Mouse (Mus musculus): ENCODE results near the gene Fads6. TPM values are rescaled to one million over a fixed set of nuclear protein-coding genes. Genes with fewer than 3 reads are reported as not detected.

The Fads6 gene
- polyA plus RNA-seq, 1 experiment from 2014 or later: 1.5 TPM

DNA sequence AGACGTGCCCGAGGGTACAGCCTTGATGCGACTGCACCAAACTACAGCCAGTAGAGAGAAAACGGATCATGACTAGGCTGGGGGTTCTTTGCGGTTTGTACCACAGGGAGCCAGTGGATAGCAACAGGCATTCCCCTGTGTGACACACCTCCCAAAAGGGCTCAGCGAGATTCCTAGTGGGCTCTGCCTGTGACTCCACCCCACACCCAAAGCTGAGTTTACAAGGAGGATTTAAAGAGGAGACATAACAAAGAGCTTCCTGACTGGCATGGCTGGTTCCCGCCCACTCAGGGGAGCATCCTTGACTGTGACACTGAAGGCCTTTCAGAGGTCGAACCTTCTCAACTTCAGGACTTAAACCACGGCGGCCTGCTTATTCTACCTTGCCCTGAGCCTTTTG is 6.0 kb downstream of the Fads6 start:
- Histone ChIP-seq H3K9me3 (ENCODE audit: control insufficient read depth, low read length) (no peaks in the 10 kb centered on the region), H3K4me2 (ENCODE audit: low read depth, low read length) (no peak overlapping the region), H3K27ac (ENCODE audit: low read length) (peak overlapping the region; percentile 19; the same call in 1 of the 2 replicates), H3K27me3 (replicated peaks; ENCODE audit: control insufficient read depth, insufficient read depth, low read length) (no peaks in the 10 kb centered on the region), H3K36me3 (ENCODE audit: control insufficient read depth, insufficient read depth, low read length) (no peaks in the 10 kb centered on the region), H3K4me3 (ENCODE audit: low read length) (no peak overlapping the region), H3K9ac (ENCODE audit: low read depth, low read length) (no peak overlapping the region), H3K4me1 (ENCODE audit: control insufficient read depth, insufficient read depth, low read length) (peaks cover 9% of the 10 kb centered on the region; the same call in 1 of the 2 replicates)
- no peak for ATAC-seq
- 76% methylated on average over 10 of the region's 10 CpGs for WGBS

DNA sequence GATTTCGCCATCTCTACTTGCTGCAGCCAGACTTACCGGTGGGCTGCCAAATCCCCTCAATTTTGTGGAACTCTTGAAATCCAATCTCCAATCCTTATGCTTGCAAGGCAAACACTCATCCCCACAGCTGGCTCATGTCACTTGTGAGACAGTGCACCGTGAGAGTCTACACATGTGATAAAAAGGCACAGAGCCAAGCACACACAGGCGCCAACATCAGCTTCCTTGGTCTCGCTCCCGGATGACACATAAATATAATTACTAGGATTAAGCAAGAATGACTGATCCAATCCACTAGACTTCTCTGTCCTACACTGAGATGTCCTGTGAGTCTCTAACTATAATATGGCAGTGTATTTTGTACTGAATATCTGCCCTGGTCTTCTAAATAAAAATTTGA is 6.5 kb downstream of the Fads6 start:
- H3K4me3 ChIP-seq (ENCODE audit: low read length): no peak overlapping the region
- peaks cover 9% of the 10 kb centered on the region; the same call in 1 of the 2 replicates for H3K4me1 ChIP-seq (ENCODE audit: control insufficient read depth, insufficient read depth, low read length)
- H3K36me3 ChIP-seq (ENCODE audit: control insufficient read depth, insufficient read depth, low read length): no peaks in the 10 kb centered on the region
- ATAC-seq: peak; percentile 26
- H3K9me3 ChIP-seq (ENCODE audit: control insufficient read depth, low read length): no peaks in the 10 kb centered on the region
- no peak overlapping the region for H3K4me2 ChIP-seq (ENCODE audit: low read depth, low read length)
- 51% methylated on average over 6 of the region's 6 CpGs for WGBS
- no peak overlapping the region for H3K9ac ChIP-seq (ENCODE audit: low read depth, low read length)
- peak overlapping the region; percentile 31 for H3K27ac ChIP-seq (ENCODE audit: low read length)
- H3K27me3 ChIP-seq (replicated peaks; ENCODE audit: control insufficient read depth, insufficient read depth, low read length): no peaks in the 10 kb centered on the region

DNA sequence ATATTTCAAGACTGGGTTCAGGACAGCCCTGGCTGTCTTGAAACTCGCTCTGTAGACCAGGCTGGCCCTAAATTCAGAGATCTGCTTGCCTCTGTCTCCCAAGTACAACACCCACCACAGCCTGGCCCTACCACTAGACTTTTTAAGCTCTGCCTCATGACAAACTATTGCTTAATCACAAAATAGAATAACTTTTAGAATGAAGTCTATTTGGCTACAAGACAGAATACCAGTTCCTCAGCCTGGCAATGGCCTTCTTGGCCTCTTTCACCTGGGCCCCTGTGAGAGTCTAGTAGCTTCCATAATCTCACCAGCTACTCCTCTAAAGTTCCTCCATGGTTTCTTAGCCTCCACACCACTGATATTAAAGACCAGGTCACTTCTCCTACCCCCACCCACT is 7.1 kb downstream of the Fads6 start:
- Histone ChIP-seq H3K4me3 (ENCODE audit: low read length) (no peak overlapping the region), H3K36me3 (ENCODE audit: control insufficient read depth, insufficient read depth, low read length) (no peaks in the 10 kb centered on the region), H3K4me1 (ENCODE audit: control insufficient read depth, insufficient read depth, low read length) (peaks cover 9% of the 10 kb centered on the region; the same call in 1 of the 2 replicates), H3K27ac (ENCODE audit: low read length) (peak overlapping the region; percentile 31; the same call in 1 of the 2 replicates), H3K9me3 (ENCODE audit: control insufficient read depth, low read length) (no peaks in the 10 kb centered on the region), H3K4me2 (ENCODE audit: low read depth, low read length) (no peak overlapping the region), H3K27me3 (replicated peaks; ENCODE audit: control insufficient read depth, insufficient read depth, low read length) (no peaks in the 10 kb centered on the region), H3K9ac (ENCODE audit: low read depth, low read length) (no peak overlapping the region)
- ATAC-seq: no peak
- 84% methylated on average over 1 of the region's 1 CpGs for WGBS

DNA sequence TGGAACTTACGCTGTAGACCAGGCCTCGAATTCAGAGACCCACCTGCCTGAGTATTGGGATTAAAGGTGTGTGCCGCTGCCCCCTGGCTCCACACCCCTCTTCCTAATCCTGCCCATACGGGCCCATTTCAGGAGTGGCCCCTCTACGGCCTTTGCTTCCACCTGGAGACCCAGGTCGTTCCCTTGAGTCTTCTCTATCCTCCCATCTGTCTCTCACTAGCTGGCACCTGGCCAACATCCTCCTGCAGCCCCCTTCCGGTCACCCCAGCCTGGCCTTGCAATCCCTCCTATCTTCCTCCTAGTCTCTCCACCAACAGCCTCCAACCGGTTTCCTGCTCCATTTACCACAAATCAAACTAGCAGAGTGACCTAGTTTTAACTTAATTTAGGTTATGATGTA is 7.6 kb downstream of the Fads6 start:
- 74% methylated on average over 8 of the region's 8 CpGs for WGBS
- no peak for ATAC-seq
- Histone ChIP-seq H3K4me3 (ENCODE audit: low read length) (no peak overlapping the region), H3K9me3 (ENCODE audit: control insufficient read depth, low read length) (no peaks in the 10 kb centered on the region), H3K36me3 (ENCODE audit: control insufficient read depth, insufficient read depth, low read length) (no peaks in the 10 kb centered on the region), H3K27me3 (replicated peaks; ENCODE audit: control insufficient read depth, insufficient read depth, low read length) (no peaks in the 10 kb centered on the region), H3K9ac (ENCODE audit: low read depth, low read length) (no peak overlapping the region), H3K4me2 (ENCODE audit: low read depth, low read length) (no peak overlapping the region), H3K4me1 (ENCODE audit: control insufficient read depth, insufficient read depth, low read length) (peaks cover 11% of the 10 kb centered on the region; the same call in 1 of the 2 replicates), H3K27ac (ENCODE audit: low read length) (no peak overlapping the region)

DNA sequence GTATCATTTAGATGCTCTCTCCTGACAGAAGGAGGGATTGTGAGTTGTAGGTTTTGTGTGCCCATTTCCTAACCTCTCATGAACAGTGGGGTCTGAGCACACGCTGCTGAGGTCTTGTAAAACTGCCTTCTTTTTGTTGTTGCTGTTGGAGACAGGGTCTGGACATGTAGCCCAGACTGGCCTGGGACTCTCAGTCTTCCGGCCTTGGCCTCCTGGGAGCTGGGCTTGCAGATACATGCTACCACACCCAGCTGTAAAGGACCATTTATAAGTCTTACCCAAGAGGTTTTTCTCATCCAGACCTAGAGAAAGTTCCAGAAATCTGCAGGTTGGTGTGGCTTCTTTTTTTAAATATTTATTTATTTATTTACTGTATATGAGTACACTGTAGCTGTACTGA is 9.2 kb downstream of the Fads6 start:
- no peak for ATAC-seq
- Histone ChIP-seq H3K4me1 (ENCODE audit: control insufficient read depth, insufficient read depth, low read length) (peaks cover 11% of the 10 kb centered on the region; the same call in 1 of the 2 replicates), H3K9ac (ENCODE audit: low read depth, low read length) (no peak overlapping the region), H3K9me3 (ENCODE audit: control insufficient read depth, low read length) (no peaks in the 10 kb centered on the region), H3K4me2 (ENCODE audit: low read depth, low read length) (no peak overlapping the region), H3K4me3 (ENCODE audit: low read length) (no peak overlapping the region), H3K36me3 (ENCODE audit: control insufficient read depth, insufficient read depth, low read length) (no peaks in the 10 kb centered on the region), H3K27ac (ENCODE audit: low read length) (no peak overlapping the region), H3K27me3 (replicated peaks; ENCODE audit: control insufficient read depth, insufficient read depth, low read length) (no peaks in the 10 kb centered on the region)
- 76% methylated on average over 2 of the region's 2 CpGs for whole genome bisulfite sequencing

DNA sequence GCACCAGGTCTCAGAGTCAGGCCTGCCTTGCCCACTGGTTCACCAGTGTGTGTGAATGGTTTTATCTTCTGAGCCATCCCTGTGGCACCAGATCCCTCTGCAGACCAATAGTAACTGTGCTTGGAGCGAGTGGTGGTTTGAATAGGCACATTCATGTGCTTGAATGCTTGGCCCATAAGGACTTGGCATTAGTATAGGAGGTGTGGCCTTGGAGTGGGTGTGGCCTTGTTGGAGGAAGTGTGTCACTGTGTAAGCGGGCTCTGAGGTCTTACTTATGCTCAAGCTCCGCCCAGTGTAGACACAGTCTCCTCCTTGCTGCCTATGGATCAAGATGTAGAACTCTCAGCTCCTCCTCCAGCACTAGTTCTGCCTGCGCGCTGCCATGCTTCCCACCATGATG is 10.1 kb downstream of the Fads6 start:
- H3K4me1 ChIP-seq (ENCODE audit: control insufficient read depth, insufficient read depth, low read length): peaks cover 11% of the 10 kb centered on the region; the same call in 1 of the 2 replicates
- H3K4me2 ChIP-seq (ENCODE audit: low read depth, low read length): no peak overlapping the region
- H3K36me3 ChIP-seq (ENCODE audit: control insufficient read depth, insufficient read depth, low read length): no peaks in the 10 kb centered on the region
- no peak overlapping the region for H3K27ac ChIP-seq (ENCODE audit: low read length)
- no peak overlapping the region for H3K4me3 ChIP-seq (ENCODE audit: low read length)
- no peaks in the 10 kb centered on the region for H3K9me3 ChIP-seq (ENCODE audit: control insufficient read depth, low read length)
- no peak overlapping the region for H3K9ac ChIP-seq (ENCODE audit: low read depth, low read length)
- no peak for ATAC-seq
- no peaks in the 10 kb centered on the region for H3K27me3 ChIP-seq (replicated peaks; ENCODE audit: control insufficient read depth, insufficient read depth, low read length)
- 85% methylated on average over 5 of the region's 5 CpGs for WGBS

DNA sequence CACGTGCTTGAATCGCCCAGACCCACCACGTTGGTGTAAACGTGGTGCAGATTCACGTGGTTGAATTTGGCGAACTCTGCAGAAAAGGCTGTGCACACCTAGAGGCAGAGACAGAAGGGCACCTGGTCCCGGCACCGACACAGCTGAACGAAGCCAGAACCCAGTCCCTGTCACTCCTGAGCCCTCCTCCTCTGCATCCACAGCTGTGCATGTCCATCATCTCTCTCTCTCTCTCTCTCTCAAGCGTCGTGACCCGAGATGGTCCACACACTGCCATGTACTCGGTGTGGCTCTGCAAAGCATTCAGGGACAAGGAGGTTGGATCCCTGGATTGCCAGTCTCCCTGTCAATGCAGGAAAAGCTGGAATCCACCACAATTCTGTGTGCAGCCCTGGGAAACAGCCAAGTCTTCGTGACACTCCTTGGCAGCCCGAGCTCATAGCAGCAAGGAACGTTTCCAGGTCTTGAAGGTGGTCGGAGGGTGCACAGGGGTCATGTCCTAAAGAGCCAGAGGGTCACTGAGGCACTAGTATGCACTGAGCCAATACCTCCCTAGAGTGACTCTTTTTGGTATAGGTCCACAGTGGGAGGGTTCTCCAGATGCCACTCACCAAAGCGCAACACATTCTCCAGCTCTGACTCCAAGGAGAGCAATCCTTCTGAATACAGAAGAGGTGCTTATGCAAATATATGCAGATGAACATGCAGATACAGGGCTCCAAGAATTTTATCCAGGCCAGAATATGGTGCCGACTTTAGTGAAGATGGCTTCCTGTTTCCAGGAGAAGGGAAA is 11.1 kb downstream of the Fads6 start:
- Histone ChIP-seq H3K4me2 (ENCODE audit: low read depth, low read length) (no peak overlapping the region), H3K36me3 (ENCODE audit: control insufficient read depth, insufficient read depth, low read length) (no peaks in the 10 kb centered on the region), H3K27ac (ENCODE audit: low read length) (no peak overlapping the region), H3K9ac (ENCODE audit: low read depth, low read length) (no peak overlapping the region), H3K27me3 (replicated peaks; ENCODE audit: control insufficient read depth, insufficient read depth, low read length) (no peaks in the 10 kb centered on the region), H3K9me3 (ENCODE audit: control insufficient read depth, low read length) (no peaks in the 10 kb centered on the region), H3K4me1 (ENCODE audit: control insufficient read depth, insufficient read depth, low read length) (peaks cover 7% of the 10 kb centered on the region; the same call in 1 of the 2 replicates), H3K4me3 (ENCODE audit: low read length) (no peak overlapping the region)
- 73% methylated on average over 19 of the region's 19 CpGs for WGBS
- no peak for ATAC-seq

DNA sequence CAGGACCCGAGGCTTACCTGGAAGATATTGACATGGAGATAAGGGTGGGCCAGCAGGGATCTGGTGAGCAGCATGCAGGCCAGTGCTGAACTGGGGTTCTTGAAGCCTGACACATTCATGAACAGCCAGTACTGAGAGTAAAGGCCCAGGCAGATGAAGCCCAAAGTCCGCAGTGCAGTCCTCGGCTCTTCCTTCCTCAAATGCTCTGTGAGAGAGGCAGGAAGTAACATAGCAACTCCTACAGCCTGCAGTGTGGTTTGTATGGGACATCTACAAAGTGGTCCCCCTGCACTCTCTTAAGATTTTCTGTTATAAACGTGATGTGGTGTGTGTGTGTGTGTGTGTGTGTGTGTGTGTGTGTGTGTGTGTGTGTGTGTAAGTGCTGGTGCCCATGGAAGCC is 12.2 kb downstream of the Fads6 start:
- 50% methylated on average over 4 of the region's 4 CpGs for WGBS
- no peak overlapping the region for H3K4me2 ChIP-seq (ENCODE audit: low read depth, low read length)
- no peak overlapping the region; the same call in 1 of the 2 replicates for H3K9ac ChIP-seq (ENCODE audit: low read depth, low read length)
- no peak overlapping the region for H3K4me3 ChIP-seq (ENCODE audit: low read length)
- H3K27ac ChIP-seq (ENCODE audit: low read length): no peak overlapping the region
- peaks cover 7% of the 10 kb centered on the region; the same call in 1 of the 2 replicates for H3K4me1 ChIP-seq (ENCODE audit: control insufficient read depth, insufficient read depth, low read length)
- no peaks in the 10 kb centered on the region for H3K9me3 ChIP-seq (ENCODE audit: control insufficient read depth, low read length)
- no peaks in the 10 kb centered on the region for H3K27me3 ChIP-seq (replicated peaks; ENCODE audit: control insufficient read depth, insufficient read depth, low read length)
- ATAC-seq: 0 out of 2 replicates have a peak, but pooled peaks have one; percentile 40
- H3K36me3 ChIP-seq (ENCODE audit: control insufficient read depth, insufficient read depth, low read length): no peaks in the 10 kb centered on the region

DNA sequence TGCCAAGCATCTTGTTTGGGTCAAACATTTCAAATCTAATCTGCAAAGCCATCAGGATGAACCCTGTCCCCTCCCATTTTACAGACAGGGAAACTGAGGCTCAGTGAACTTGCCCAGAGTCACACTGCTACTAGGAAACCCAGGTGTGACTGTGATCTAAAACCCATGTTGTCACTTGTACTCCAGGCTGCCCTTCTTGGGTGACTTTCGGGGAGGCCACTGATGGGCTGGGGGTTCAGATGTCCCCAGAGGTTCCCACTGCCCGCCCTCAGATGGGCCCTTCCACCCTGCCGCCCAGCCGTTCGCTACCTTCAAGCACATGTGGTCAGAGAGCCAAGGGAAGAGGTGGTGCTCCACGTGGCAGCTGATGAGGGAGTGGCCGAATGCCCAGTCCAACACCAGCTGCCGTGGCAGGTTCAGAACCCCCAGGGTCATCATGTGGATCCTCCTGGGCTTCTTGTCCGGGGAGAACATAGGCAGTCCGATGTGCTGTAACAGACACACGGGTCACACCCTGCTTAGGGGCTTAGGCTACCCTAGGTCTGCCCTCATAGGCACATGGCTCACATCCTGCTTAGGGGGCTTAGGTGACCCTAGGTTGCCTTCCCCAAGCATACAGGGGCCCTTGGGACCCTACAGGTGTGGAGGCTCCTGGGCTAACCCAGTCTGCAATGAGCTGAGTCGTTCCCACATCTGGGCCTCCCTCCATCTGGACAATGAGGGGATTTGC is 13.4 kb downstream of the Fads6 start:
- Histone ChIP-seq H3K27me3 (replicated peaks; ENCODE audit: control insufficient read depth, insufficient read depth, low read length) (no peaks in the 10 kb centered on the region), H3K27ac (ENCODE audit: low read length) (no peak overlapping the region), H3K4me1 (ENCODE audit: control insufficient read depth, insufficient read depth, low read length) (0 out of 2 replicates have a peak, but pooled peaks cover 2% of the 10 kb centered on the region), H3K4me3 (ENCODE audit: low read length) (no peak overlapping the region), H3K4me2 (ENCODE audit: low read depth, low read length) (no peak overlapping the region), H3K36me3 (ENCODE audit: control insufficient read depth, insufficient read depth, low read length) (no peaks in the 10 kb centered on the region), H3K9ac (ENCODE audit: low read depth, low read length) (no peak overlapping the region), H3K9me3 (ENCODE audit: control insufficient read depth, low read length) (no peaks in the 10 kb centered on the region)
- WGBS: 87% methylated on average over 12 of the region's 12 CpGs
- no peak for ATAC-seq
